Mouse (Mus musculus) layer of hippocampus, adult 11-12 months (tissue): ENCODE measurements around the gene Scamp5.
"Not testable (repeated sequence)": the region's sequence is repeated elsewhere in the genome, so short reads cannot be mapped to it uniquely, and the experiment has no call there.

Experiments
- DNase-seq: peaks from one replicate; pipeline ENCODE4 v3.0.0; 2022; ENCODE audit warnings: low spot score

Gene Scamp5

DNA sequence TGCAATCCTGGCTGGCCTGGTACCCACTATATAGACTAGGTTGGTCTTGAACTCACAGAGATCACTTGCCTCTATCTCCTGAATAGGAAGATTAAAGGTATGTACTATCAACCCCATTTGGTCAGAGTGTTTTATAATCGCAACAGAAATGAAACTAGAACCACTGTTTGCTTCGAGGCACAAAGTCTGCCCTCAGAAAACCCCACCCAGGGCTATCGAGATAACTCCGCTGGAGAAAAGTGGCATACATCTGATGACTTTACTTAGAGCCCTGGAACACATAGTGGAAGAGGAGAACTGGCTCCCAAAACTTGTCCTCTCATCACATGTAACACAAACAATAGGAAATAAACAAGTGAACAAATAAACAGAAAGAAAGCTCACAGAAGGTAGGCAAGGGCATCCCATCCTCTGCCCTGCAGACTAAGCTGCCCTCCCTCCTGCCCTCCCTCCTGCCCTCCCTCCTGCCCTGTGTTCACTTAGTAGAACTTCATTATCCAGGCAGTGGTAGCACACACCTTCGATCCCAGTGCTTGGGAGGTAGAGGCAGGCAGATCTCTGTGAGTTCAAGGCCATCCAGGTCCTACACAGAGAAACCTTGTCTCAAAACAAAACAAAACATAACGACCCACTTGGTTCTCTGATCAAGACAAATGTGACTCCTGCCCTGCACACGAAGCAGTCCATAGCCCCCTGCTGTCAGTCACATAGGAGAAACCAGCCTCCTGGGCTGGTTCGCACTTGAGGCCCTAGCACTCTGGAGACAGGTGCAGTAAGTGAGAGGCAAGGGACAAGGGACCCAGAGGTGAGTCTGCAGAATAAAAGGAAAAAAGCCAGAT is 15.0 kb downstream of the Scamp5 start:
- no peak for DNase-seq

DNA sequence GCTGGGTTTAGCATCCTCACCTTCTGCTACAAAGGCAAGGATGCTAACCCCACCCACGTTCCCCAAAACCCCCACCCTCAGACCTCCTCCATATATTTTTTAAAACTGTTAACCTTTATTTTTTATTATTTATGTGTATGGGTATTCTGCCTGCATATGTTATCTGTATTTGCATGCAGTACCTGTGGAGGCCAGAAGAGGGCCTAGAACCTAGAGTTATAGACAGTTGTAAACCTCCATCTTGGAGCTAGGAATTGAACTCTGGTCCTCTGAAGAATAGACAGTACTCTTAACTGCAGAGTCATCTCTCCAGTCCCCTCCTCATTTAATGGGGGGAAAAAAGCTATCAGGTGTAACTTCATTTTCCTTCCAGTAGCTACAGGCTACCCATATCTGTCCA is 18.1 kb downstream of the Scamp5 start:
- no peak for DNase-seq

DNA sequence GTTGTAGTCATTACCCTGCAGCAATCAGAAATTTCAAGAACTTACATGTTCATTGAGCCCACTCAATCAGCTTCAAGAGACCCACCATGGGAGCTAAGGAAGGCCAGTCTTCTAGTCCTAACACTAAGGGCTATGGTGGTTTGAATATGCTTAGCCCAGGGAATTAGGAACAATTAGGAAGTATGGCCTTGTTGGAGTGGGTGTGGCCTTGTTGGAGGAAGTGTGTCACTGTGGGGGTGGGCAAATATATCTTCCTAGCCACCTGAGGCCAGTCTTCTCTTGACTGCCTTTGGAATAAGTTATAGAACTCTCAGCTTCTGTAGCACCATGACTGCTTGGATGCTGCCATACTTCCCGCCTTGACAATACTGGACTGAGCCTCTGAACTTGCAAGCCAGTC is 27.2 kb downstream of the Scamp5 start:
- DNase-seq = no peak

DNA sequence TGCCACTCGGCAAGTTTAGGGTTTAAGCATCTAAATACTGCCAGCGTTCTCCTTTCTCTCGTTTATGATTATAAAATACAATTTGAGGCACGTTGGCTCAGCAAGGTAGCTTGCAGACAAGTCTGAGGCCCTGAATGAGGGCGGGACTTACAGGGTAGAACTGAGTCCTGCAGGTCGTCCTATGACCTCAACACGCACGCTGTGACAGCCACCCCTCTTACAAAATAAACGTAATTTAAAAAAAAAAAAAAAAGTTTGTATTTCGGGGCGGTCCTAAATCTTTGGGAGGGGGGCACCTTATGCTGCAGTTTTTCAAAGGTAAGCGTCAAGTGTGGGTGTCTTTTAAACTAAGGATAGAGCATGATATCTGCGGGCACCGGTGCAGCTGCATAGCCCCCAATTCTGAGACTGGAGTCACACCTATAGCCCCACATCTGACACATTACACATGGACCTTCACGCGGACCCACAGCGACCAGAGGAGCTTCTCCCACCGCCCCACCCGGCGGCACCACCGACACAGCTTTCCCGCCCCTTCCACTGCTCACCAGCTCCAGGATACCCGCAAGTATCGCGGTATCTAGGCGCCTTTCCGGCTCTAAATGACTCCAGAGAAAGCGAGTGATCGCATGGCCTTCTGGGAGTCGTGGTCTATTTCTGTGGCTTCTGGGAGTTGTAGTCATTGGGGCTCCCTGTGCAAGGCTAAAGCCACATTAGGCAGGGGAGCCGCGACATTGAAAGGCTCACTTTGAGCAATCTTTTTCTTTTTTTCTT is 28.2 kb downstream of the Scamp5 start, which contains the start of gene Ppcdc:
Gene Ppcdc, minus strand, starts transcription at position 603 of the 774 bp plus-strand sequence.
- DNase-seq = peak; percentile 95

DNA sequence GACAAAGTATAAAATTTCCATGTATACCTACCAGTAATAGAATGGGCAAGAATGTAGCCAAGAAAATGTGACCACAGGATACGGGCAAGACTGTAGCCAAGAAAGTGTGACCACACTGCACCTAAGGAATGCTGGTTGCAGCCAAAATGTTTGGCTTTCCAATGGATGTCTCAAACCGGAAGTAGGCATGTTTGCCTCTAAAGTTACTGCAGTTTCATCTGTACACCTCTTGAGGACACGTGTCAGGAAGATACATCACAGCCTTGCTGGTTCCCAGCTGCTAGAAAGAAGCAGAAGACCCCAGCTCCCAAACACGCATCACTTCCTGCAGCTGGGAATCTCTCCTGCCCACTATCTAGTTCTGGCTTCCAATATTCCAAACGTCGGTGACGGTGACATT is 28.8 kb downstream of the Scamp5 start:
- no peak for DNase-seq

DNA sequence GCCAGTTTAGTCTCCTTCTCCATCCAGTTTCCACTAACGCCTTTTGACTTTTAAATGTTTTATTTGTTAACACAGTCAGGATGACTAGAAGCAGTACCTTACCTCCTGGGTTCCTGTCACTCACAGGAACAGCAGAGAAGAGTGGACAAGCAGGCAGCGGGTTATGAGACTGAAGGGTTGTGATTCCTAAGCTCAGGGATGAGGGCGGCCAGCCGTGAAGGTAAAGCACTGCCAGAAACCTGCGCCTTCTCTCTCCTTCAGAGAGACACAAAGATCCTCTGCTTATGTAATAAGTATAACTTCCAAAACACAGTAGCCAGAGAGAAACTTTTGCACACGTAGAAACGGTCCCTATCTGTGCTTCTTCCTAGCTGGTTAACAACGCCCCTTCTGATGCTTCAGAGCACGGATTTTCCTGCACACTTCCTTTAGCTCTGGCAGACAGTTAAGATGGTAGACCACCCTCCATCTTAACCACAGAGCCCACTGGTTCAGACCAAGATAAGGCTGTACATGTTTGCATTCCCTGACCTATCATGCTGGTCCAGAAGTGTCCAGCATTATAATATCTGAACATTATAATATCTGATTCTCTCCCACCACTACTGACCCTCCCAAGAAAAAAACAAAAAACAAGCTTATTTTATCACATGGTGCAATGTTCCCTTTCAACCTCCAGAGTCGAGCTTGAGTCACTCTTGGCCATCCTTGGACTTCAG is 29.8 kb downstream of the Scamp5 start:
- no peak for DNase-seq

DNA sequence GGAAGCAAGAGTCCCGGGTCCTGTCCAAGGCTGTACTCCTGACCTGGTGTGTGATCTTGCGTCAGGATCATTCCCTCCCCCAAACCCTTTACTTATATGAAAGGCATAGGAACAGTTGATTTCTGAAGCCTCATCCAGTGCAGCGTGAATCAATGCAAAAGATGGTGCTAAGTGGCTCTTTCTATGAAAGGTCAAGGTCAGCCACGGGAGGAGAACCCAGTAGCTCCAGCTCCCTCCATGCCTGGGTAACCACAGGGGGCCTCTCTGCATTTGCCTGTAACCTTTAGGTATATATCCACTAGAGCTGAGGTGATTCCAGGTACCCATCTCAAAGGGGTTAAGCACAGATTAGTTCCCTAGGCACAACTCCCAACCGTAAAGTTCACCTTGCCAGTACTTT is 31.7 kb downstream of the Scamp5 start:
- DNase-seq = no peak

DNA sequence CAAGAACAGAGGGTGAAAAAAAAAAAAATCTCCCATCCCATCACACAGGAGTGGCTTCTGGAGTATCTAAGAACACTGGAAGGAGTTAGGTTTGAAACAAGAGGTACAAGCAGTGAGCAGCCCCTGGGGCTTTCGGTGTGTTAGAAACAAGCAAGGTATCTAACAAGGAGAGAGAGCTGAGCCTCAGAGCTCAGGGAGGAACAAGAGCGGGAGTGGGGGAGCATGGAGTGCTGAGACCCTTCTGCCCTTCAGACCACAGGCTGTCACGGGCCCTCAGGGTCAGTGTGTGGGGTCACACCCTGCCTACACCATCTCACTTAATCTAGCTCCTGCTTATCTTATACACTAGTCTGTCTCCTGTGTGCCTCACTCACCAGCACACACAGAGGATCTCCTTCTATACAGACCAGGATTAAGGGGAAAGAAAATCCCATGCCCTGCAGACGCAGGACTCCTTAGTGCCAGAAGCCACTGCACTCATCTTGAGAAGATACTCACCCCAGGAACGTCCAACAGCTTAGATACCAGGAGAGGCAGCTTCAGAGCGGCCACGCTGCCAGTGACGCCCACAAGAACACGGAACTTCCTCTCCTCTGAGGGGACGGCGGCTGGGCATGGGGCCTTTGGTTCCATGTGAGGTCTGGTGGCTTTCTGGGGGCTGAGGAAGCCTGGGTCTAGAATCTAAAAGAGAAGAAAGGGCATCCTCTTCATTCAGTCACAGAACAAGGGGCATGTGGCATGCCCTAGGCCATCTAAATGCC is 33.3 kb downstream of the Scamp5 start:
- DNase-seq = no peak

DNA sequence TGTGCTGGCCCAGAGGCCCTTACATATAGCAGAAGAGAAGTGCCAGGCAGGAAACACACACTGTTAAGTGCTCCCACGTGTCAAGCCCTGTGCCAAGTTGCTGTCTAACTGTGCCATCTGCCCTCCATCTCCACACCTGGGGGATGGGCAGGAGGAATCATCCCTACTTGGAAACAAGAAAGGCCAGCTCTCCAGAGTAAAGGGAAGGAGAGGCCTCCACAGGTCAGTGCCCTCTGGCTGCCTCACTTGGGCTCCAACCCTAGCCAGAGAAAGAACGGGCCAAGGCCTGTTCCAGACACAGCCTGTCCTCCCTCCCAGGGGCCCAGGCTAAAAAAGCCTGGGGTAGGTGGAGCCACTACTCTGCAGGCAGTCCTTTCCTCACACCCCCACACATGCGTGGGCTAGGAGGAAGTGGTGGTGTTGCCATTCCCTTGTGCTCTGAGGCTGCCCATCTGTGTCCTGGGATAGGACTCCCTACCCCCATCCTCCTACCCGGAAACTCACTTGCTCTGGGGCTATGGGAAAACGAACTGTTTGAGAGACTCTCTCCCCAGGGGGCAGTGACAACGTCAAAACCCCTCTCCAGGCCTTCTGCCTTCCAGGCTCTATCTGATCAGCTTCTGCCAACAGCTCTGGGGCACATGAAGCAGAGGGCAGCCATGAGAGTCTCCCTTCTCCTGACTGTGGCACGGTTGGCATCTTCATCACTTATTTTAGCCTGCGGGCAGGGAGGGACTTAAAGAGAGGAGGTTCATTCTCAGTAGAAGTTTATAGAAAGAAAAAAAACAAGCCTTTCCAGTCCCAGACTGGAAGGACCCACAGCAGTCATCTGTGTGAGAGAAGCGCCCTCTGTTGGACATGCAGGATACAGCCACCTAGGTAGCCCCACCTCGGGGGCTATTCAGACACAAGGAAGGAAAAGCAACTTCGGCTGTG is 34.5 kb downstream of the Scamp5 start:
- DNase-seq = peak; percentile 88

DNA sequence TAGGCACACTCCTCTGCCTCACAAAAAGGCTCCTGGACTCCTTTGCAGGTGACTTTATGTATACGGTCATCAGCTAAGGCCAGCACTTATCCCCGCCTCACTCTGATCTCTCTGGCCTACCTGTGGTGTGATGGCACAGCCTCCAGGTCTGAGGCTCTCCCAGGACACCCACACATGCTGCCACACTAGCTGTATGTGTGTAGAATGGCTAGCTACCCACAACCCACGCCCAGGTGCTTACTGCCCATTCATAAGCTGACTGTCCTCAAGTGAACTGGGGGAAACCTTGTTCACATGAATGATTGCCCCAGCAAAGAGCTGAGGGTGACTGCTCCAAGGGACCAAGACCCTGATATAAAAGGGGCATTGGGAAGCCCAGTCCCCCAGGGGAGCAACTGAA is 35.4 kb downstream of the Scamp5 start:
- no peak for DNase-seq

DNA sequence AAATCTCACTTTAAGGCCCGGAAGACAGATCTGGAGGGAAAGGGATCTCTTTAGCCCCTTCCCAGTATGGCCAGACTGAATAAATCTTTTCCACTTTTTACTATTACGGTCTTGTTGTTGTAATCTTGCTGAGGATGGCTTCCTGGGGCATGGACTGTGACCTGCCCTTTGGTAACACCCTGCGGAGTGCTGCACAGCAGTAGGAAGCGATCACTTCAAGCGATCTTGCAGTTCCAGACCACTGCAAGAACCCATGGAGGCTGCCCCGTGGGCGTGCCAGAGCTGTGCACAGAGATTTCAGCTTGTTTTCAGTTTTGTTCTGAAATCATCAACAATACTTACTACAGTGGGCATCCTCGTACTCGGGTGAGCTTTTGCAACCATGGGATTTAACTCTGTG is 36.7 kb downstream of the Scamp5 start:
- DNase-seq = no peak

DNA sequence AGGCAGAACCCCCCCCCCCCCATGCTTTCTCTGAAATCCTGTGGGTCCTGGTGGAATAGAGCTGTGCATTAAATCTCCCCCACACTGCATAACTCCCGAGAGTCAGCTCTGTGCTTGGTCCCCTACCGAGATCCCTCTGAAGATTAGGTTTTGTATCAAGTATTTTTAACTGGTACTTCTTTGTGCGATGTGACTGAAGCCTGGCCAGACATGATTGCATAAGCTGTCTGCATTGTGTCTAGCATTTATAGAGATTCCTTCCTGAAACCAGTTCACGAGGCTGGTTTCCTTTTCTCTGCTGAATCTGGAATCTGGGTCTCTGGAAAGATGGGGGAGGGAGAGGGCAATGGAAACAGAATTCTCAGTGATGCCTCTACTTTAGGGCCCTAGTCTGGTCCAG is 39.5 kb downstream of the Scamp5 start:
- no peak for DNase-seq

DNA sequence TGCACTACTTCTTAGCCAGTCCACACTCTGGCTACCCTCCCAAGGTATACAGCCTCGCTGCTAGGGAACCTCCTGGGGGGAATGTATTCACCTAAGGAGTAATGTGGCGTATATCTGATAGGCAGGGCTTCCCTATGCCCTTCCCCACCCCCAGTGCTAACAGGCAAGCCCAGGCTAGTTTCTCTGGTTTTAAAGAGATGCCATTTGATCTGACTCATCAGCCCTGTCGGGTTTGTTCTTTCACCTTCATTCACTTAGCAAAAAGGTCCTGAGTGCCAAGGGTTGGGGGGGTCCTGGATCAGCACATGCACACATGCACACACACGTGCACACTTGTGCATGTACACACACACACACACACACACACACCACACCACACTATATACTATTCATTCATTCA is 39.9 kb downstream of the Scamp5 start:
- no peak for DNase-seq

DNA sequence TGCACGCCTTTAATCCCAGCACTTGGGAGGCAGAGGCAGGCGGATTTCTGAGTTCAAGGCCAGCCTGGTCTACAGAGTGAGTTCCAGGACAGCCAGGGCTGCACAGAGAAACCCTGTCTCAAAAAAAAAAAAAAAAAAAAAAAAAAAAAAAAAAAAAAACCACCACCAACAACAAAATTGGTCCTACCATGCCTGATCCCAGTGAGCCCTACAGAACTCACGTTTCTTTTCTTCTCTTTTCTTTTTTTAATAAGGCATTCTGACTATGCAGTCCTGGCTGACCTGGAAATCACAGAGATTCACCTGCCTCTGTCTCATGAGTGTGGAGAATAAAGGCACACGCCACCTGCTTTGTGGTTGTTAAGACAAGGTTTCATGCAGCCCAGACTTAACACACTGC is 40.7 kb downstream of the Scamp5 start:
- not testable (repeated sequence) for DNase-seq

DNA sequence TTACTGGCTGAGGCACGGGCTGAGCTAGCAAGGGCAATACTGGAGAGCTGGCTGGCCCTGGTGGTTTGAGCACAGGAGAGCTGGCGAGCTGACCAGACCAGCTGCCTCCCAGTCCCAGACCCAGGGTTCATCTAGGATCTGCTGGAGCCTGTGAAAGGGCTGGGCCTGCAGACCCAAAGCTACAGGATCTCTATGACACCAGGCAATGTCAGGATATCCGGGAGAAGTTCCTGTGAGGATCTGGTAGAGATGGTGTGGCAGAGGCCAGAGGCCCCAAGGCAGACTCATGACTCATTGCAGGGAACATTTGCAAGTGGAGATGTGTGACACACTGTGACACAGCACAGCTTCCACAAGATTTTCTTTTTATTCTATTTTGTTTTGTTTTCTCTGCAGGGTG is 42.7 kb downstream of the Scamp5 start:
- no peak for DNase-seq

DNA sequence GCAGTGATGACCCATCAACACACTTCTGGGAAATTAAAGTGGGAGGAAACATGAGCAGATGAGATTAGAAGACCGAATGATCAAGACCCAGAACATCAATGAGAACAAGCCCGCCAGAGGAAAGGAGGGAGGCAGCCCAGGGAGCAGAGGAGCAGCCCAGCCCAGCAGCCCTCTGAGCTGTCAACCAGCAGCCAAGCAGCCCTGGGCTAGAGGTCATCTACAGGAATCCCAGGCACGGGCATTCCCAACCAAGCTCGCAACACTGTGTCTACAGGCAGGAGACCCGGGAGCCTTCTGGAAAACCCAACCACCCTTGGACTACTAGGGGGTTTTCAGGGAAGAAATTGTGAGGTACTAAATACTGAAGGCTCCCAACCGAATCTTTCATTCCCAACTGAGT is 43.8 kb downstream of the Scamp5 start:
- no peak for DNase-seq

DNA sequence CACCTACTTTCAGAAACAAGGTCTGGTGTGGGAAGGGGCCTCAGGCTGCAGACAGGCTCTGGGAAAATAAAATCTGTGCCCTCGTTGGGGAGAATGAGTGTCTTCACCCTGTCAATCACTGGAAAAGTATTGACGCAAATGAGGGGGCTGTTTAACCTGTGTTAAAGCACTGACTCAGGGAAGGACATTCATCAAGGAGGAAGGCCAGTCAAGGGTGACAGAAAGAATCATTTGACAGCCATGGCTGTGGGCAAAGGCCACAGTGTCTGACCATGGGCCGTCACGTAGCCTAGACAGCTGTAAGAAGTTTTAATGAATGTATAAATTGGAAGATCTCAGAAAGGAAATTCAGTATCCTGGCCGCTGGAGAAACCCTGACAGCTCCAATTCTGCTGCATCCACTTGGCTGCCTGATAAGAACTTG is 46.2 kb downstream of the Scamp5 start:
- DNase-seq = no peak

DNA sequence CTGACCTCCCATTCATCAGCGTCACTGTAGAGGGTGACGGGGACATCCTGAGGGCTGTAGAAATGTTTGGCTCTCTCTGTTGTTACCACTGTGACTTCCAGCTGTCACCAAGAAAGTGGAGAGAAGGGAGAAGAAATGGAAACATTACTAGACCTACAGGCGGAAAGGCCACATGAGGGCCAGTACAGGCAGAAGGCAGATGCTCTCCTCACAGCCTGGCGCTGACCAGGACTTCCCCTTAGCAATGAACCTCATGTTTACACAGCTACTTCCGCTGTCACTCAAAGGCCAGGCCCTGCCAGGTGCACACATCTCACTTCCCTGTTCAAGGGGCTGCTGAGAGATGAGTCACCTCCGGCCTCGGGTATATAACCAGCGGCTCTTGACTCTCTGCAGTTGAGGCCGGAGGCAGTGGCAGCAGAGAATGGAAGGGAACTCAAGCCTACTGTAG is 46.7 kb downstream of the Scamp5 start:
- peak; percentile 71 for DNase-seq

DNA sequence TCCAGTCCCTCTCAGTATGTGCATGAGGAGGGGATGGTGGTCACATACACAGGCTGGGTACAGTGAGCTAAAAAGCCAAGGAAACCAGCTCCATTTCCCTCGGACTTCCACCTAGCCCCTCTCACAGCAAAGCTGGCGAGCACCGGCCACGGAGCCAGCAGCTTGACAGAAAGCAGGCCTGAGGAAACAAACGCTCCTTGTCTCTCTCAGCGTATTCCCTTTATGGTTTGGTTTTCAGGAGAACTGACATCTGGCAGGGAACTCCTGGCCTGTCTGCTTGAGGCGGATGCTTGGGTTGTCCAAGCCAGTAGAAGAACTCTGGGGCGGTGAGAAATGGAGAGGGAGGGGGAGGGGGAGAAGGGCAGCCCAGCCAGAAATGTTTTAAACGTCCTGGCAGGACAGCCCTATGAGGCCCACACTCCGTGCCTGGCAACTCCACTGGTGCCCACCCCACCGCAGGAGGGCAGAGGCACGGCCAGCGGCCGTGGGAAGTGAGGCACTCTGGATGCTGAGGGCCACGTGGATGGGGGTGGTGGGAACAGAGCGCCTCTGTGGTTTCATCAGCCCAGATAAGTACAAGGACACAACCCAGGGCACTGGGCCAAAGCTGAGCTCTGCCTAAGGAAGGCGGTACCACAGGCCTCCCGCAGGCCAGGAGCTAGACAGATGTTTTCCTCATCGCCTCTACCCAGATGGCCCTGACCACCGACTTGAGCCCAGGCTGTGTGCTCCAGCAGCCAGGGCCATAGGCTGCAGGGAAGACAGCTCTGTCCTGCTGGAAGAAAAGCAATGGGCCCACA is 47.3 kb downstream of the Scamp5 start:
- peak; percentile 94 for DNase-seq
